Mouse (Mus musculus): ENCODE data around the gene Gdi2. TPM values are rescaled to one million over a fixed set of nuclear protein-coding genes. Genes with fewer than 3 reads are reported as not detected.

The Gdi2 gene
- total RNA-seq, 1 experiment from 2014 or later = 470 TPM

- no peak for ATAC-seq (ENCODE audit: extremely low read depth, insufficient number of reproducible peaks, low FRiP score, poor library complexity, severe bottlenecking)
Observed at GRCm38 (mm10) chr13:3544077-3544874, 6.4 kb downstream of the Gdi2 start.

DNA sequence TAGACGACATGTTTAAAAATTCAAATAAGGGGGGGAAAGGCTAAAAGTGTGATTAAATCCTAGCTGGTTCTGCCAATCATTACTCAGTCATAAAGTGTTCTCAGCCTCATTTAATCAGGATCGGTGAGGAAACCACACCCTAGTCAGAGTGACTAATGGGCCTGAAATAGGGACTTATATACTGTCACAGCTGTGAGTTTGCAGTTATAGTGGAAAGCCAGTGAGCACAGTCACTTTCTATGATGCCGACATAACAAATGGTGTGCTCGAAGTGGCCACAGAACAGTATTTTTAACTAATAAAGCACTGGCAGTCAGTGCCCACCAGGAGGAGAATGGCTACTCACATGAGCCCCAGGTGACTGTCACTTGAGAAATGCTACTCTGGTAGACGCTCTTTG lies 7.1 kb downstream of the Gdi2 start:
- ATAC-seq (ENCODE audit: extremely low read depth, insufficient number of reproducible peaks, low FRiP score, poor library complexity, severe bottlenecking) = no peak

GRCm38 (mm10) chr13:3547410-3547809 lies 9.5 kb downstream of the Gdi2 start:
- no peak for ATAC-seq (ENCODE audit: extremely low read depth, insufficient number of reproducible peaks, low FRiP score, poor library complexity, severe bottlenecking)

DNA sequence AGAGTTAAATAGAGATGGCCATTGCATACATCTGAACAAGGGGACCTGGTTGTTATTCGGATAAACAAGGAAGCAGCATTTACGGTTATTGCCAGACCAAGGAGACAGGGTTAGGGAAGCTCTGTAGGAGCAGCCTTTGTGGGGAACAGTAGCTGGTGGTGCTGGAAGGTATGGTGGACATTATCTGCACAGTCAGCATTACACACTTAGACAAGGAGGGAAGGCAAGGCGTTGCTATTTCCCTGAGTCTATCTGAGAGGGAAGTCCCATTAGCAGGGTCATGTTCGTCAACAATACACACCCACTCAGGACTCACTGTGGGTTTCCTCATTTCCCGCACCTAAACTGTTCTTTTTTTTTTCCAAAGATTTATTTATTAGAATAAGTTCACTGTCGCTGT lies 10.0 kb downstream of the Gdi2 start:
- no peak for ATAC-seq (ENCODE audit: extremely low read depth, insufficient number of reproducible peaks, low FRiP score, poor library complexity, severe bottlenecking)

- no peak for ATAC-seq (ENCODE audit: extremely low read depth, insufficient number of reproducible peaks, low FRiP score, poor library complexity, severe bottlenecking)
Observed at GRCm38 (mm10) chr13:3563130-3563529, 25.3 kb downstream of the Gdi2 start.

- no peak for ATAC-seq (ENCODE audit: extremely low read depth, insufficient number of reproducible peaks, low FRiP score, poor library complexity, severe bottlenecking)
Observed at GRCm38 (mm10) chr13:3563953-3564352, 26.1 kb downstream of the Gdi2 start.

GRCm38 (mm10) chr13:3590789-3591188 lies 52.9 kb downstream of the Gdi2 start:
- no peak for ATAC-seq (ENCODE audit: extremely low read depth, insufficient number of reproducible peaks, low FRiP score, poor library complexity, severe bottlenecking)

GRCm38 (mm10) chr13:3594311-3594710 lies 56.4 kb downstream of the Gdi2 start:
- ATAC-seq (ENCODE audit: extremely low read depth, insufficient number of reproducible peaks, low FRiP score, poor library complexity, severe bottlenecking) = no peak

GRCm38 (mm10) chr13:3596232-3596631 lies 58.4 kb downstream of the Gdi2 start:
- no peak for ATAC-seq (ENCODE audit: extremely low read depth, insufficient number of reproducible peaks, low FRiP score, poor library complexity, severe bottlenecking)

DNA sequence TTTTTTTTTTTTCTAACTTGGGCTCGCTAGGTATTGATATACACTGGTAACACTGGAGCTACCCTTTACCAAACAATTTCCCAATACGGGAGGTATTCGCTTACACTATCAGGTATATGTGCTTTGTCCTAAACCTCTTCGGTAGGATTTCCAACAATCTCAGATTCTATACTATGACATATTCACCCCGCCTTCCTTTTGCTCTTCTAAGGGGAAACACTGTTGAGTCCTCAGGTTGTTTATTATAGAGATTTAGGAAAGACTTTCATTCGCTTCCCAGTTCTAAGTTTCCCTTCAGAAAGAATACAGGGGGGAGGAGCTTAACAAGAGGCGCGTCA lies 71.9 kb downstream of the Gdi2 start:
- ATAC-seq (ENCODE audit: extremely low read depth, insufficient number of reproducible peaks, low FRiP score, poor library complexity, severe bottlenecking) = no peak

DNA sequence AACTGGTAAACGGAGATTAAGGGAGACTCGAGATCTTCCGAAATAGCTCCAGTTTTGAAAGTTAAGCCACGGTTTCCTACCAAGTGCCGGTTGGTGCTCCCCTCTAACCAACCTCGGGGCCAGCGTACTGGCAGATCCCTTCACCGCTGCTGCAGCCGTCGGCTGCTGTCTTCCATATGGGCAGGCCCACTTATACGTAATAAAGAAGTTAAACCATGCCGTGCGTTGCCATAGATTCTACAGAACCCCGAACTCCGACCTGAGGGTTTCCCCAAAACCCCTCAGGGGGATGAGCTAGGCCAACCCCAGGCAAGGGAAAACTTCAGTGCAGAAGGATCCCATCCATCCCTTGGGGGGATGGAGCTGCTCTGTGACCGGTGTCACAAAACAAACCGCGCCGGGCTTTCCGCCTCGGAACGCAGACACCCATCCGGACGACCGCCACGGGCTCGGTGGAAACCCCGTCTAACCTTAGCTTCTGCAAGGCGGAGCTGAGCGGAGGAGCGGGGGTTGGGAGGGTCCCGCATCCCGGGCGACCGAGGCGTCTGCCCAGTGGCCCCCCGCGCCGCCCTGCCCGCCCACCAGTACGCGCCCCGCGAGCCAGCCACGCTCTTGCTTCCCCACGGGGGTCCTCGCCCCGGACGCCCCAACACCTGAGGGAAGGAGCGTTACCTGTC lies 72.4 kb downstream of the Gdi2 start:
- no peak; the same call in 1 of the 2 replicates for ATAC-seq (ENCODE audit: extremely low read depth, insufficient number of reproducible peaks, low FRiP score, poor library complexity, severe bottlenecking)

DNA sequence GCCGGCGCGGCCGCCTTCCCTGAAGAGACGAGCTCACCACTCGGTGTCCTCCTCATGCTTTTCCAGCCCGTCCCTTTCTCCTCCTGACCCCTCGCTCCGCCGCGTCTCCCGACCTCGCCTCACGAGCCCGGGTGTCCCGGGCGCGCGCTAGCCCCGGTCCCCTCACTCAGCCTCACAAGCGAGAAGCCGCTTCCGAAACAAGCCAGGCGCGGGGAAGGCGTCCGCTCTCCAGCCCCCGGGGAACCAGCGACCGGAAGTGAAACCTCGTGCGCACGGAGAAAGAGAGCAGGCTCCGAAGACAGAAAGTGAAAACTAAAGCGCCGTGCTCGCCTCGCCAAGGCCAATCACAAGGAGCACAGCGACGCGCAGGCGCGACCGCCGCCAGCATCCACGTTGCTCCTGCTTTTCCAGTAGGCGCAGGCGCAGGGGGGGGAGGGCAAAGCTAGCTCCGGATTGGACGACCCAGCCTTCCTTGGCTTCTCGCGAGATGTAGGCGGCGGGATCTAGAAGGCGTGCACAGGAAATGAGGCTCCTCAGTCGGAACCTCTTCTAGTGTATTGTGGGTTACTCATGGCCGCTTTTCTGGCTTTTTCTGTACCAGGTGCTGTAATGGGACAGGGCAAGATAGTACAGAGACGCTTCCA lies 73.1 kb downstream of the Gdi2 start, which contains the start of gene Fam208b:
TSS of gene Fam208b (minus strand) at position 314 of the 644 bp plus-strand sequence.
- ATAC-seq (ENCODE audit: extremely low read depth, insufficient number of reproducible peaks, low FRiP score, poor library complexity, severe bottlenecking) = peak; percentile 94

Other genes starting within 250 kb of the Gdi2 start
- gene Fam208b, start 73.0 kb downstream of the Gdi2 start, total RNA-seq (2017) = 82.4 and 83.3 TPM in 2 replicates
- gene Asb13, start 96.0 kb downstream of the Gdi2 start, total RNA-seq (2017) = 48.0 and 49.1 TPM in 2 replicates

All from neutrophil, adult 5-6 weeks (primary cell).